Mouse (Mus musculus) E14TG2a.4 (cell line): Measurements from ENCODE around the gene Snn.
"Not testable (repeated sequence)": the region's sequence is repeated elsewhere in the genome, so short reads cannot be mapped to it uniquely, and the experiment has no call there.

Experiments
- H3K27me3 ChIP-seq: 2 replicates; pipeline ENCODE4 v1.6.1; 2014; ENCODE audit warnings: low read length, control low read depth; ENCODE audit not compliant: insufficient read depth
- H3K36me3 ChIP-seq: 2 replicates; pipeline ENCODE4 v1.6.1; 2014; ENCODE audit warnings: low read length, control low read depth; ENCODE audit not compliant: insufficient read depth
- H3K4me1 ChIP-seq: replicated peaks from 2 replicates; pipeline ENCODE4 v1.6.1; 2014; ENCODE audit warnings: low read depth, low read length, control low read depth
- H3K4me3 ChIP-seq: replicated peaks from 2 replicates; pipeline ENCODE4 v1.5.1; 2014; ENCODE audit warnings: mild to moderate bottlenecking, low read length
- H3K9me3 ChIP-seq: 2 replicates; pipeline ENCODE4 v1.6.1; 2014; ENCODE audit warnings: low read length, control low read depth
- CTCF ChIP-seq: conservative IDR thresholded peaks from 2 replicates; pipeline ENCODE4 v1.5.1; 2014; ENCODE audit warnings: low read length
- NANOG ChIP-seq: IDR thresholded peaks from 2 replicates; pipeline ENCODE4 v1.6.1; 2014; ENCODE audit warnings: borderline replicate concordance, low read length, mixed read lengths
- POU5F1 ChIP-seq: IDR thresholded peaks from 2 replicates; pipeline ENCODE4 v1.6.1; 2014; ENCODE audit warnings: low read length, borderline replicate concordance

Snn gene

DNA sequence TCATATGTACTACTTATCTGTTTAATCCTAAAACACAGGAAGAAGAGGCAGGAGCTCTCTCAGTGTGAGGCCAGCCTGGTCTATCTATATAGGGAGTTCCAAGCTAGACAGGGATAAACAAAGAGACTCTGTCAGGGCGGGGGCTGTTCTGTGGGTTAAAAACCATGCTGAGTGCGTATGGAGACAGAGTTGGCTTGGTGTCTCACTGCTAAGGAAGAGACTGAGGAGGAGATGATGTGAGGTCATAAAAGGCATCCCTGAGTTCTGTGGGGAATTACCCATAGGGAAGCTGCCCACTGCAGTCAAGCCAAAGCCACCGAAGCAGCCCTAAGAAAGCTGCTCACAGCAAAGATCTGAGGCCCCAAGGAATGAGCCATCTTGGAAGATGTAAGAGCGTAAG, at the start of gene Snn:
Gene Snn (plus strand): TSS at position 301 of the 400 bp plus-strand sequence.
- Histone ChIP-seq H3K4me1 (peaks cover 12% of the 10 kb centered on the region), H3K27me3 (peaks cover 26% of the 10 kb centered on the region), H3K4me3 (no peak within 1 kb of the TSS), H3K36me3 (no peaks in the 10 kb centered on the region), H3K9me3 (no peaks in the 10 kb centered on the region)
- no peak for TF ChIP-seq NANOG
- TF ChIP-seq CTCF: no peak
- TF ChIP-seq POU5F1: no peak

DNA sequence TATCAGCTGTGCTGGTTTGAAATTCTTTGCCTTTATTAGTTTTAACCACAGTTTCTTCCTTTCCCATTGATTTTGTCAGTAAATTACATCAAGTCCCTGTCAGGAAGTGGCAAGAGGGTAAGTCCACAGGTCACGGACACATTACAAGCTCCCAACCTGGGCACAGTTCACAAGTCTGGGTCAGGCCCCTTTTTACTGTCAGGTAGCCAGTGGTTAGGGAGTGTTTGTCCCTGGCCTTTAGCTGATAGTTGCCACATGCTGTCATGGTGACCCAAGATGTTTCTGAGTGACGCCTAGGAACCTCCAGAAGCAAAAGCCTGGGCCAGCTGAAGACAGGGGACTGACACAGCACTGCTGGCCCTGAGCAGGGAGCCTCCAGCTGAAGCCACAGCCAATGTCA, 49.5 kb upstream of the Snn start:
- Histone ChIP-seq H3K9me3 (peaks cover 12% of the 10 kb centered on the region), H3K36me3 (no peaks in the 10 kb centered on the region), H3K4me3 (no peak overlapping the region), H3K27me3 (no peaks in the 10 kb centered on the region), H3K4me1 (peaks cover 36% of the 10 kb centered on the region)
- TF ChIP-seq POU5F1 (no peak), CTCF (no peak), NANOG (no peak)

DNA sequence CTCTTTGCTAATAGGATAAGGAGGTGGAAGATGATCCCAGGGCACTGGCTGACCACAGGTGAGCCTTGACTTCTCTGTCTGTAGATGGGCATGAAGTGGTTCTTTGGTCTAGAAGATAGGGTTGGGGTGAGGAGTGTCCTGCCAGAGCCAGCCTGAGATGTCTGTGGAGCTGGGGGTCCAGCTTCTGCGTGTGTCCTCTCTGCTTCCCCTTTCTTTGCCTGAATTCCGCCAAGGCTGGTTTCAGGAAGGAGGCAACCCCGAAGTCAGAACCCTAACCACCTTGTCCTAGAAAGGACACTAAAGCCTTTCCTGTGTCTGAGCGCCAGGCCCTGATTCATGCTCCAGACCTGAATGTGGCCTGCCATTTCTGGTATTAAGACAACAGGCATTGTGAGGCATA, 48.8 kb upstream of the Snn start:
- Histone ChIP-seq H3K4me1 (peaks cover 29% of the 10 kb centered on the region), H3K36me3 (no peaks in the 10 kb centered on the region), H3K9me3 (peaks cover 12% of the 10 kb centered on the region), H3K27me3 (no peaks in the 10 kb centered on the region), H3K4me3 (no peak overlapping the region)
- TF ChIP-seq CTCF (no peak), NANOG (no peak), POU5F1 (no peak)

DNA sequence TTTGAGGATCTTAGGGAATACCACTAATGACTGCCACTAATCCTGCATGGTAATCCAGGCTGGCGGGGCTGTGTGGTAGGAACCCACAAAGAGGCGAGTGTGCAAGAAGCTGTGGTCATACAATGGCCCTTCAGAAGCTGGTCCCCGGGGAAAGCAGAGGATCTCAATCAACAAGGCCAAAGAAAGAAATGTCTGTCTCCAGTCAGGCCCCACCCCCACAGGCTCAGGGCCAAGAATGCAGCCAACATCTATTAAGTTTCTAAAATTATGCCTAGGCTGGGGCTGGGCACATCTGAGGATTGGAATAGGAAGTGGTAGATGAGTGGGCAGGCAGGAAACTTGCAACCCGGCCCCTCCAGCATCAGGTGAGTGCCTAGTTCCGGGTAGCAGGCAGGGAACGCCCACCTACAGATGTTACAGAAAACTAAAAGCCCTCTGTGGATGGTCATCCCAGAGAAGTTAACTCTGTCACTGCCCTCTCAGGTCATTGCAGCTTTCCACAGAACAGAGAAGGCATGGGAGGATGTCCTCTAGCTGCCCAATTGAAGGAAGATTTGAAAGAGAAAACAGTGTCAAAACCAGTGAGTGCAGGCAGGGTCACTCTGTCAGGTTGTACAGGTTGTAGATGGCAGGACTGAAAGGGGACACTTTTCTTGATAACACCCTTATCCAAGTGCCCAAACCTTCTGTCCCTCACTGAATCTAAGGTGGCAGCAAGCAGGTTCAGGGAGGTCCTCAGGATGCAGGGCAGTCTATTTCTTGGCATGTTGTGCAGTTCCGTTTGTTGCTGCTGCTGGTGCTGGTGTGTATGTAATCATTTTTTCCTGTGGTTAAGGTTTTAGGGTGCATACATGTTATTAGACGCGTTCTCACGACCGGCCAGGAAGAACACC, 47.9 kb upstream of the Snn start:
- Histone ChIP-seq H3K9me3 (peaks cover 12% of the 10 kb centered on the region), H3K4me3 (no peak overlapping the region), H3K36me3 (no peaks in the 10 kb centered on the region), H3K4me1 (peaks cover 27% of the 10 kb centered on the region), H3K27me3 (no peaks in the 10 kb centered on the region)
- TF ChIP-seq CTCF: no peak
- no peak for TF ChIP-seq NANOG
- TF ChIP-seq POU5F1: no peak

DNA sequence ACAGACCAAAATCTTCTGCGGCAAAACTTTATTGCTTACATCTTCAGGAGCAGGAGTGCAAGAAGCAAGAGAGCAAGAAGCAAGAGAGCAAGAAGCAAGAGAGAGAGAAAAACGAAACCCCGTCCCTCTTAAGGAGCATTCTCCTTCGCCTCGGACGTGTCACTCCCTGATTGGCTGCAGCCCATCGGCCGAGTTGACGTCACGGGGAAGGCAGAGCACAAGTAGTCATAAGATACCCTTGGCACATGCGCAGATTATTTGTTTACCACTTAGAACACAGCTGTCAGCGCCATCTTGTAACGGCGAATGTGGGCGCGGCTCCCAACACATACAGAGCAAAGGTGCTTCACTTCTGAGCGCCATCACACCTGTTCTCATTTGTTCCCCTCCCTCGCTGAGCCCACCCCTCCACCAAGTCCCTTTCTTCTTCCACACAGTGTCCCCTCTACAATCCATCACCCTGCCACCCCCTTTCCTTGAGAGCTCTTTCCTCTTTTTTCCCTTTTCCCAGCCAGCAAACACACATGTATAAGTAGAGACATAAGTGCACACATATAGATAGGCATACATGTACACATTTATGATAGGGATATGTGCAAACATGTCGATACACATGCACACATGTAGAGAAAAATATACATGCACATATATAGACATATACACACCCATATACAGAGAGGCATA, 47.1 kb upstream of the Snn start:
- not testable (repeated sequence) for H3K36me3 ChIP-seq, H3K27me3 ChIP-seq, H3K4me3 ChIP-seq
- Histone ChIP-seq H3K9me3 (peaks cover 12% of the 10 kb centered on the region), H3K4me1 (peaks cover 27% of the 10 kb centered on the region)

DNA sequence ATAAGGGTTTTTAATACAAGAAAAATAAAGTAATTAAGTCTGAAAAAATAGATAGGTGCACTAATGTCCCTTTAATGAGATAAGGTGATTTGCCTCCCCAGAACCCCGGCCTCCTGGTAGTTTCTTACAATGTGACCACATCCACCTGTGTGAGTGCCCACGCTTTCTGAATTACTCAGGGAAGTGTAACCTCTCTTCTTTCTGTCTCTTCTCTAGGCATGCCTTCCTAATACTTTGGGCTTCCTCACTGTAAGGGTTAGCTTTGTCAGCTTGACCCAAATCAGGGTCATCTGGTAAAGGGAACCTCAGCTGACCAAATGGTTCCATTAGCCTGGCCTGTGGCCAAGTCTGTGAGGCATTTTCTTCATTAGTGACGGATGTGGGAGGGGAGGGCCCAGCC, 46.3 kb upstream of the Snn start:
- H3K27me3 ChIP-seq: no peaks in the 10 kb centered on the region
- TF ChIP-seq POU5F1 (no peak), NANOG (no peak), CTCF (no peak)
- peaks cover 12% of the 10 kb centered on the region for H3K9me3 ChIP-seq
- H3K36me3 ChIP-seq: no peaks in the 10 kb centered on the region
- no peak overlapping the region for H3K4me3 ChIP-seq
- peaks cover 27% of the 10 kb centered on the region for H3K4me1 ChIP-seq

DNA sequence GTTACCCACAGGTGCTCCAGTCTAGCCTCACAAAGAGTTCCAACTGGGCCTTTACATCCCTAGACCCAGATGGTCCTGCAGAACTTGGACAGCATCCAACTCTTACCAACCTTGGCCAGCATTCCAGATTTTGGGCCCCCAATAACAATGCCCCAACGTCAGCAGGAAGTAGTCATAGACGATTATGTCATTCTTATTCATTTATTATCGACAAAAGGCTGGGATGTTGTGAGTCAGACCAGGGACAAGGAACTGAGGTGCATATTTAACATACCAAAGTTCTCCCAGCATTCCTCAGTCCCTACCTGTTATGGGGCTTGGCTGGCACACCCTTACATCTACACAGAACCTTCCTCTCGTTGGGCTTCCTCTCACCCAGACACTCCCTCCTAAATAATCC, 44.4 kb upstream of the Snn start:
- no peak for TF ChIP-seq POU5F1
- TF ChIP-seq CTCF: no peak
- no peak for TF ChIP-seq NANOG
- no peaks in the 10 kb centered on the region for H3K36me3 ChIP-seq
- H3K4me1 ChIP-seq: peaks cover 30% of the 10 kb centered on the region
- H3K9me3 ChIP-seq: peaks cover 12% of the 10 kb centered on the region
- no peaks in the 10 kb centered on the region for H3K27me3 ChIP-seq
- no peak overlapping the region for H3K4me3 ChIP-seq

DNA sequence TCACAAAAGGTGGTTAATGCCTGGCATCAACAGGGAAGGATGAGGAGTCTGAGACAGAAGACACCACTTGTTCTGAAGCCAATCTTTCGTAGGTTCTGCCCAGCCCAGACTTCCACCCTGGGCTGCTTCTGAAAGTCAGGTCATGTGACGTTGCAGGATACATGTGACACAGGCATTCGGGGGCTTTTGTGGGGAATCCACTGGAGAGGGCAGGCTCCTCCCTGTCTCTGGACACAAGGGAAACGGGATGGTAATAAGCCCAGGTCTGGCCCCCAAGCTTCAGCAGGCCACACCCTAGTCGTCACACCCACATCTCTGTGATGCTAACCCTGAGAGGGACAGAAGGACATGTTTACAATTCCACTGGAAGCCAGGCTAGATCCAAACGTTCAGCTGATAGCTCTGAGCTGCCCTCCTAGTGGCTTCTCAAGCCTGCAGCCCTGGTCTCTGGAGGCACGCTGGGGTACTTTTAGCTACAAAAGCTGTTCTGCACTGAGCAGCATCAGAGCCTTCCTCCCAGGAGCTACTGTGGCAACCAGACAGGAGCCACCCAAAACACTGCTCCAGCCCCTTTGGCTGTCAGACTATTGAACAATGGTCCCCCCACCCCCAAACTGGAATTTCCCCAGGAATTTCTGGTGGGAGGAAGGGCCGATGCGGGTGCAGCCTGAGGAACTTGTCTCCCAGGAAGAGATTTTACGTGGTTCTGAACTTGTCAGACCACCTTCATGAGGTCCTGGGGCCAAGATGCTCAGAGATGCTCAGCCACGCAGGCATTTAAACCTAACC, 42.7 kb upstream of the Snn start:
- Histone ChIP-seq H3K36me3 (no peaks in the 10 kb centered on the region), H3K4me1 (peaks cover 30% of the 10 kb centered on the region), H3K9me3 (peaks cover 6% of the 10 kb centered on the region), H3K27me3 (no peaks in the 10 kb centered on the region), H3K4me3 (no peak overlapping the region)
- no peak for TF ChIP-seq NANOG
- no peak for TF ChIP-seq POU5F1
- TF ChIP-seq CTCF: no peak
